Mouse (Mus musculus): ENCODE results near the gene Cep57l1.

Gene Cep57l1

DNA sequence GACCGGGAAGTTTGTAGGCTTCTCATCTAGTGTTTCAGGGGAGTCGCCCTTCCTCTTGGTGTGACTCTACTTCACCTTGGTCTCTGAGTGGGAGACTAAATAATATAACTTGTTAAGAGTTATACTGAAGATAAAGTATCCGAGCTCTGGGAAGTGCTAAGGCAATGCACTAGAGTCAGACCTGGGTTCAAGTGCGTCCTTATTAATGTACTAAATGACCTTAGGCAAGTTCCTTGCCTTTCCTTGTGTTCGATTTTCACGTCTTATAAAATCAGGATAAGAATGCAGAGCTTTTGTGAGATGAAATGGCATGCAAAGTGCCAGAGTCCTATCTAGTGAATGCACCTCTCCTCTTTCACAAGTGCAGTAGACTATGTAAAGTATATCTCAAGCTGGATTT is 2.9 kb upstream of the Cep57l1 start:
- peaks cover 6% of the 10 kb centered on the region for H3K36me3 ChIP-seq (ENCODE audit: insufficient read depth, low read length)
- peaks cover 16% of the 10 kb centered on the region for H3K4me1 ChIP-seq (replicated peaks; ENCODE audit: low read depth, low read length)
- peaks cover 11% of the 10 kb centered on the region for H3K27me3 ChIP-seq (ENCODE audit: insufficient read depth, low read length)
- no peak for TF ChIP-seq CTCF (conservative IDR thresholded peaks at IDR 0.05; ENCODE audit: low read length)
- TF ChIP-seq NANOG (IDR thresholded peaks at IDR 0.05; ENCODE audit: borderline replicate concordance, low read length), result no peak
- no peak for TF ChIP-seq POU5F1 (IDR thresholded peaks at IDR 0.05; ENCODE audit: borderline replicate concordance, low read length)
- peaks cover 11% of the 10 kb centered on the region for H3K9me3 ChIP-seq (ENCODE audit: low read length)
- H3K4me3 ChIP-seq (replicated peaks; ENCODE audit: low read length), result no peak overlapping the region

DNA sequence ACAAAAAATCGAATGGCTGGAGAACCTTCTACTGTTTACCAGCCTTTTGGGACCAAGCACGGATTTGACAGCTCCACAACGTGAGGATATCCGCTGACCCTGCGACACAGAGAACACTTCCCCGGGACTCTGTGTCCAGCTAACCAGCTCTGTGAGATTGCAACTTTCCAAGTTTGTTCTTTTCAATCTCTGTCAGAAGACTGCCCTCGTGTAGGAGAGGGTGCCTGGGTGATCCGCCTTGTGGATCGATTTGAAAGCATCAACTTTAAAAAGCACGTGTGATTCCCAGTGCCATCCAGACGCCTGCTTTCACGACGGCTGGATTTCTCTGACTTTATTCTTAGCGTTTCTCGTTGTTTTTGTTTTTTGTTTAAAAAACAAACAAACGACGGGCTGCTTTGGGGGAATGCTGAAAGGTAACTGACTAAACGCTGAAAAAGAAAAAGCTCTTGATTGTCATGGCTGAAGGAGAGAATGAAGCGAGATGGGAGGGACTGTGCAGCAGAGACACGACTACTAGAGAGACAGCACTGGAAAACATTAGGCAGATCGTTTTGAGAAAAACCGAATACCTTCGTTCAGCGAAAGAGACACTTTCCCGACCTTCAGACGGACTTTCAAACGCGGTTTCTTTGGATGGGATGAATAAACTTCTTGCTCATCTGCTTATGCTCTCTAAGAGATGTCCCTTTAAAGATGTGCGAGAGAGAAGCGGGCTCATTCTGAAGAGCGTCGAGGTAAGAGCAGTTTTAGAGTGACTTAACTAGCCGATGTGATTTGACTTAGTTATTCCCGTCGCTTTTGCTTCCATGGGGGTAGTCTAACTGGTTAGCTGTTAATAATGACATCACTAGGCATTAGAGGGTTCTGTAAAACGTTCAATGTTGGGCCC is 1.1 kb upstream of the Cep57l1 start:
- H3K4me3 ChIP-seq (replicated peaks; ENCODE audit: low read length), result peak overlapping the region; percentile 90
- peaks cover 11% of the 10 kb centered on the region for H3K27me3 ChIP-seq (ENCODE audit: insufficient read depth, low read length)
- H3K9me3 ChIP-seq (ENCODE audit: low read length), result peaks cover 28% of the 10 kb centered on the region
- no peak for TF ChIP-seq POU5F1 (IDR thresholded peaks at IDR 0.05; ENCODE audit: borderline replicate concordance, low read length)
- TF ChIP-seq NANOG (IDR thresholded peaks at IDR 0.05; ENCODE audit: borderline replicate concordance, low read length), result no peak
- TF ChIP-seq CTCF (conservative IDR thresholded peaks at IDR 0.05; ENCODE audit: low read length), result no peak
- H3K36me3 ChIP-seq (ENCODE audit: insufficient read depth, low read length), result peaks cover 23% of the 10 kb centered on the region
- H3K4me1 ChIP-seq (replicated peaks; ENCODE audit: low read depth, low read length), result peaks cover 16% of the 10 kb centered on the region

DNA sequence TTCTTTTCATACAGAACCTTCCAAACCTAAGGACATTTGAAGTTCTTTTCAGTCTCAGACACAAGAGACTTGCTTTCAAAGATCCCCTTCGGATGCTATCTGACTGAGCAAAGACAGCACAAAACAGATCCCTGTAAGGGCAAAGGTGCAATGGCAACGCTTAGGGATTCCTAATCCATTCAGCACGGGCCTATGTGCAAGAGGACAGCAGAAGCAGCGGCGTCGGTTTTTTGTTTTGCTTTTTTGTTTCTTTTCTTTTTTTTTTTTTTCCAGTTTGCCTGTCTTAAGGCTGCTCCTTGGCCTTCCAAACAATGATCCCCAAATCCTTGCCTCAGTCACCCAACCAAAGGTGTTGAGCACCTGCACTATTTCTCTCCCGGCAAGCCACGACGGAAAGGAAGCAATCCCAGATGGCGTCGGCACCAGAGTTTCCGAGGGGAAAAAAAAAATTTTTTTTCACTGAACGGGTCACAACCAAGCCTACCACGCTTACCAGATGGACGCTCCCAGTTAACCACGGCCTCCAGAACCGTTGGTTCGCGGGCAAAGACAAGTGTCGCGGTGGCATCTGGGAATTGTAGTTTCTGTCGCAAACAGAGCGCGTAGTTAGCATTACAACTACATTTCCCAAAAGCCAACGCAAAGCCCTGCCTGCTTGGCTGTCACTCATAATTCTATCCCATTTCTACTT is 446 bp downstream of the Cep57l1 start:
- peaks cover 11% of the 10 kb centered on the region for H3K27me3 ChIP-seq (ENCODE audit: insufficient read depth, low read length)
- H3K4me3 ChIP-seq (replicated peaks; ENCODE audit: low read length), result peak overlapping the region; percentile 90
- TF ChIP-seq CTCF (conservative IDR thresholded peaks at IDR 0.05; ENCODE audit: low read length), result no peak
- TF ChIP-seq NANOG (IDR thresholded peaks at IDR 0.05; ENCODE audit: borderline replicate concordance, low read length), result no peak
- no peak for TF ChIP-seq POU5F1 (IDR thresholded peaks at IDR 0.05; ENCODE audit: borderline replicate concordance, low read length)
- peaks cover 16% of the 10 kb centered on the region for H3K4me1 ChIP-seq (replicated peaks; ENCODE audit: low read depth, low read length)
- peaks cover 44% of the 10 kb centered on the region for H3K9me3 ChIP-seq (ENCODE audit: low read length)
- H3K36me3 ChIP-seq (ENCODE audit: insufficient read depth, low read length), result peaks cover 36% of the 10 kb centered on the region

DNA sequence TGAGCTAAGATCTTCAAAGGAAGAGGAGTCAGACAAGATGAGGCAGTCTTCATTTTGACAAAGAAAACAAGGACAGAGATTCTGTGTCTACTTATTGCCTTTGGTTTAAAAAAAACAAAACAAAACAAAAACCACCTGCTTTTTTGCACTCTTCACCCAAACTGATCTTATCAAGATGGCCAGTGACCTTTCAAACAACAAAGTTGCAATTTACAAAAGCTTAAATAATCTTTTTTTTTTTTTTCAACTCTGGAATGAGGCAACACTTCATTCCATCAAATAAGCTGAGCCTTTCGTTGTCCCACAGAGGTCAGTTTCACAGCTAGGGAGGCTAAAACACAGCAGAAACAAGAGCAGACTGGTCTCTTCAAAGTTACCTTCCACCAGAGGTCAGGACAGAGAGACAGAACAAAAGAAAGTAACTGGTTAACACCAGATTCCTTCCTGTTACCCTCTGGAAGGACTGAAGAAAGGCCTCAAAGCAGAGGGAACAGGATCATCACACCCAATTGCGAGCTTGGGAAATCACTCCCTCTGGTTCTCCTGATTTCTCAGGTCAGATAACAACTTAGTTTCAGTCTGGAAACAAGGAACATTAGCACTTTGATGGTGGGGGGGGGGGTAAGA is 3.8 kb downstream of the Cep57l1 start:
- no peak overlapping the region for H3K4me3 ChIP-seq (replicated peaks; ENCODE audit: low read length)
- TF ChIP-seq POU5F1 (IDR thresholded peaks at IDR 0.05; ENCODE audit: borderline replicate concordance, low read length), result no peak
- no peak for TF ChIP-seq CTCF (conservative IDR thresholded peaks at IDR 0.05; ENCODE audit: low read length)
- no peak for TF ChIP-seq NANOG (IDR thresholded peaks at IDR 0.05; ENCODE audit: borderline replicate concordance, low read length)
- peaks cover 78% of the 10 kb centered on the region for H3K9me3 ChIP-seq (ENCODE audit: low read length)
- H3K4me1 ChIP-seq (replicated peaks; ENCODE audit: low read depth, low read length), result peaks cover 4% of the 10 kb centered on the region
- H3K36me3 ChIP-seq (ENCODE audit: insufficient read depth, low read length), result peaks cover 64% of the 10 kb centered on the region
- H3K27me3 ChIP-seq (ENCODE audit: insufficient read depth, low read length), result peaks cover 1% of the 10 kb centered on the region

DNA sequence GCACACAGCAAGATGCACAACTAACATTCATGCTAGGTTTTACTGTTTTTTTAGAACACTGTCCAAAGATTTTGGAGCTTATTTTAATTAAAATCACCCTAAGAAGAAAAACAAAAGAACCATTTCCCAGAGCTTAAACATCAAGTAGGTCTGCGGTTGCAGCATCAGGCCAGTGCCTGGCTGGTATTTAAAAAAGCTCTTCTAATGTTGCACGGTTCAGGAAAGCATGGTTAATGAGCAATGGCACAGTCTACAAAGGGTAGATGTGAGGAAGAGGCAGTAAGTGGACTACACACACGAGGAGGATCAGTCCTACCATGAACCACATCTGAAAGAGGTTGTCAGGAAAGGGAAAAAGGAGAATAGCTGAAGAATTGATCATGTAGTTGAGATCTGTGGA is 5.0 kb downstream of the Cep57l1 start:
- TF ChIP-seq NANOG (IDR thresholded peaks at IDR 0.05; ENCODE audit: borderline replicate concordance, low read length), result no peak
- no peak for TF ChIP-seq CTCF (conservative IDR thresholded peaks at IDR 0.05; ENCODE audit: low read length)
- no peak for TF ChIP-seq POU5F1 (IDR thresholded peaks at IDR 0.05; ENCODE audit: borderline replicate concordance, low read length)
- H3K27me3 ChIP-seq (ENCODE audit: insufficient read depth, low read length), result no peaks in the 10 kb centered on the region
- no peaks in the 10 kb centered on the region for H3K4me1 ChIP-seq (replicated peaks; ENCODE audit: low read depth, low read length)
- H3K9me3 ChIP-seq (ENCODE audit: low read length), result peaks cover 89% of the 10 kb centered on the region
- peaks cover 75% of the 10 kb centered on the region for H3K36me3 ChIP-seq (ENCODE audit: insufficient read depth, low read length)
- H3K4me3 ChIP-seq (replicated peaks; ENCODE audit: low read length), result no peak overlapping the region; the same call in 1 of the 2 replicates

DNA sequence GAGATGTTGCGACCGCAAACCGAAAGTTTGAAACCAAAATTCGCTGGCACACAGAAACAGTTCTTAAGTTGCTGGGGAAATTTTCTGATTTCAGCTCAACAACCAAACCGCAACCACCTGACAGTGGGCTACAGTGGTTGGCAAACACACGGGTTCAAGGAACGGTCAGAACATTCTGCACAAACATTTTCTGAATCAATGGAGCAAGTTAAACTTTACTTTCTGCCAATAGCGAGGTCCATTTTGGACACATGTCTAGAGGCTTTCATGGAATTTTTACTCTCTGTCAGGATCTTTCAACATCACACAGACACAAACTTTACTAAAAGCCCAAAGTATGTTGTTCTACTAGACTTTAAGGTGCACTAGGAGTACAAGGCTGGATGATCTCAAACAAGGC is 6.2 kb downstream of the Cep57l1 start:
- no peak for TF ChIP-seq NANOG (IDR thresholded peaks at IDR 0.05; ENCODE audit: borderline replicate concordance, low read length)
- TF ChIP-seq CTCF (conservative IDR thresholded peaks at IDR 0.05; ENCODE audit: low read length), result no peak
- TF ChIP-seq POU5F1 (IDR thresholded peaks at IDR 0.05; ENCODE audit: borderline replicate concordance, low read length), result no peak
- Histone ChIP-seq H3K4me3 (replicated peaks; ENCODE audit: low read length) (no peak overlapping the region), H3K27me3 (ENCODE audit: insufficient read depth, low read length) (no peaks in the 10 kb centered on the region), H3K4me1 (replicated peaks; ENCODE audit: low read depth, low read length) (no peaks in the 10 kb centered on the region), H3K36me3 (ENCODE audit: insufficient read depth, low read length) (peaks cover 86% of the 10 kb centered on the region), H3K9me3 (ENCODE audit: low read length) (peaks cover 100% of the 10 kb centered on the region)

DNA sequence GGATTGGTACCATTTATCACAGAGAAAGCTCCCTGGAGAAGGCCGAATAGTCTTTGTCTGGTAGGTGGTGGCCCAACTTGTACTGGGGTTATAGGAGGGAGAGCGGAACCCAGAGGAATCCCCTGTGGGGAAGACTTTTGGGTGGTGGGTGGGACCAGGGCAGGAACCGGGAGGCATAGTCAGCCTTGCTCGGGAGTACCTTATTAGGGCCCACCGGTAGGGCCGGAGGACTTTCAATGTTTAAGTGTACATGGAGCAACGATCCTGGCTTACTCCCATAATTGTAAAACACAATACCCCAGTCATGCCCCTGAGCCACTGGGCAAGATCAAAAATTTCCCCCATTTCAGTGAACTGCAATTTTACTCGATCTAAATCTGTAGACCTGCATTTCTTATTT is 12.4 kb downstream of the Cep57l1 start:
- peaks cover 80% of the 10 kb centered on the region for H3K36me3 ChIP-seq (ENCODE audit: insufficient read depth, low read length)
- TF ChIP-seq CTCF (conservative IDR thresholded peaks at IDR 0.05; ENCODE audit: low read length) (no peak), NANOG (IDR thresholded peaks at IDR 0.05; ENCODE audit: borderline replicate concordance, low read length) (no peak), POU5F1 (IDR thresholded peaks at IDR 0.05; ENCODE audit: borderline replicate concordance, low read length) (no peak)
- no peaks in the 10 kb centered on the region for H3K4me1 ChIP-seq (replicated peaks; ENCODE audit: low read depth, low read length)
- H3K4me3 ChIP-seq (replicated peaks; ENCODE audit: low read length), result 0 out of 2 replicates have a peak overlapping the region, but pooled peaks have one; percentile 7
- H3K9me3 ChIP-seq (ENCODE audit: low read length), result peaks cover 98% of the 10 kb centered on the region
- no peaks in the 10 kb centered on the region for H3K27me3 ChIP-seq (ENCODE audit: insufficient read depth, low read length)

DNA sequence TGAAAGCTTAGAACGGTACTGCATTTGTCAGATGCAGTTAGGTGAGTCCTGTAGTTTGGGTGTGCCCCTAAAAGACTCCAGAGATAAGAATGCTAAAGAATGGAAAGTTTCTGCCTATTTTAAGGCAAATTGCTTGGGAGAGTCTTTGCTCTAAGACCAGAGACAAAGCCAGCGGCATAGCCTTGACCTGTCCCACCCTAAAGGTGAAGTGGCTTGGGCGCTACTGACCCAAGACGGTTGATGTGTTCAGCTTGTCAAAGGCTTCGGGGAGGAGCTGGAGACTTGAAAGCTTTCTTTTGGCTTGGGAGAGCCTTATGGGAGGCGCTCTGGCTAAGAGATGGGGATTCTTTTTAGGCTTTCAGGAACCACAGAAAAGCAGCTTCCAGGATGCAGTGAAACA is 17.3 kb downstream of the Cep57l1 start:
- TF ChIP-seq CTCF (conservative IDR thresholded peaks at IDR 0.05; ENCODE audit: low read length) (no peak), NANOG (IDR thresholded peaks at IDR 0.05; ENCODE audit: borderline replicate concordance, low read length) (no peak), POU5F1 (IDR thresholded peaks at IDR 0.05; ENCODE audit: borderline replicate concordance, low read length) (no peak)
- H3K9me3 ChIP-seq (ENCODE audit: low read length), result peaks cover 96% of the 10 kb centered on the region
- H3K4me1 ChIP-seq (replicated peaks; ENCODE audit: low read depth, low read length), result no peaks in the 10 kb centered on the region
- peaks cover 43% of the 10 kb centered on the region for H3K36me3 ChIP-seq (ENCODE audit: insufficient read depth, low read length)
- H3K4me3 ChIP-seq (replicated peaks; ENCODE audit: low read length), result no peak overlapping the region
- H3K27me3 ChIP-seq (ENCODE audit: insufficient read depth, low read length), result no peaks in the 10 kb centered on the region

All from E14TG2a.4 (cell line).